Mouse (Mus musculus) adrenal gland, adult (tissue): ENCODE measurements at regions not wholly inside any gene's neighbourhood (a gene's known extent, or its start where the extent isn't known, plus 50 kb on each side); places are given as distances from the start of the nearest gene placed in this dataset.
A peak's percentile ranks its signal among the peaks of the same experiment; 100 is the strongest.

Experiments
- DNase-seq, 2 experiments: peaks; one replicate each; pipeline ENCODE4 v3.0.0; 2022 to 2023; ENCODE audit warnings: low spot score in 1 of 2; ENCODE audit not compliant: inconsistent age in 2 of 2

- DNase-seq, result no peak
Measured at GRCm38 (mm10) chr7:135324991-135325390, 66.5 kb downstream of the Nps start.

DNA sequence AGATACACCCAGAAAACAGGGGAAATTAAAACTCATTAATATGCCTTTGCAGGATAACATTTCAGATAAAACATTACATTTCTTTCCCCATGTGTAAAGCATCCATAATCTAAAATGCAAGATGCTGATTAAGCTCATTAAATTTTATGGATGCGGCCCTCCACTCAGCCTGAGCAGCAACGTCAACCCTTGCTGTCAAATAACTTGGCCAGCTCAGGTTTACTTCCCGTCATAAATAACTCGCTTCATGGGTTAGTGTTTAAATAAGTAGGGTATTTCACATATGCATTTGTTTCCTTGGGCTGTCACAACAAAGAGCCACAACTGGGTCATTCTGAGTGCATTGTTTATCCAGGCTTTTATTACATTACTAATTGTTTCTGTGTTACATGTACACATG, 65.1 kb upstream of the Foxi2 start:
- no peak for DNase-seq

- DNase-seq, result no peak
Measured at GRCm38 (mm10) chr7:135346720-135347119, 63.4 kb upstream of the Foxi2 start.

DNA sequence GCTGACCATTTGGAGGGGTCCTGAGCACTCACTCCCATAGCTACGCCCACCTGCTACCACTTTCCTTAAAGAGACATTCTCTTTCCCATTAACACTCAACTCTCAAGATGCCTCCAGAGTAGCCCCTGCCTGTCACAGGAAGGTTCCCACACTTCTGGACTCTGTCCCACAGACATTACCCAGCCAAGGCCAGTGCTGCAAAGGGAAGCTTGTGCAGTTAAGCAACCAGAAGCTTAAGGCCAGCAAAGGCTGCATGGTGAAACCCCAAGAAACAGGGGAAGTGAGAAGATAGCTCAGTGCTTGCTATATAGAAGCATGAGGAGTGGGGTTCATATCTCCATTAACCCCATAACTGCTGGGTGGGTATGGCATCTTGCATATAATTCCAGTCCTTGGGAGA, 52.3 kb upstream of the Foxi2 start:
- peak; percentile 36 to 84 for DNase-seq
